Mouse (Mus musculus): ENCODE results near the gene Elk1.

Elk1 gene

DNA sequence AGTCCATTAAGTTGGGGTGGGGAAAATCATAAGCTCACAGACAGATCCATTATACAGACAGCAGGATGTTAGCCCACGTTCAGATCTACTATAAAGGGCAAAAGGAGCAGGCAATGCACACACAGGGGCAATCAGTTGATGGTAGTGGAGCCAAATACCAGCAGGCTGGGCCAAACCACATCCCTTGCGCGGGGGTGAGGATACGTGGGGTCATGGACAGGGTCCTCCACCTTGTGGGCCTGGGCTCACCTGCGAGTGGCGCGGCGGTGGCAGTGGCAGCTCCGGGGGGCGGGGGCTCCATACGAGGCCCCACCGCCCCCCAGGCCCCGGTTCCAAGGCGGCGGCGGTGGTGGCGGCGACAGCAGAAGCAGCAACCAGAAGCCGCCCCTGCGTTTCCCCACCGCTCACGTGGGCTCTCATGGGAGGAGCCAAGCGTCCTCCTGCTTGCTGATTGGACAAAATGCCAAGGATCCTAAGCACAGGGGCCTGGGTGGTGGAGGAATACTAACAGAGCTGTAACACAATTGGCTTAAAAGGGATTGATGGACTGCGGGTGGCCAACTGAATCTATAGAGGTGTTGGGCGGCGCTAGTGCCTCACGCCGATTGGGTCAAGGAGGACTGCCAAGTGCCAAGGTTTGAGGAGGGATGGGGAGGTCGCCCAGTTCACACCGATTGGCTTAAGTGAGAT, at the start of gene Elk1:
Gene Elk1 (minus strand): TSS at position 418 of the 690 bp plus-strand sequence.
- peak; percentile 96 for DNase-seq

DNA sequence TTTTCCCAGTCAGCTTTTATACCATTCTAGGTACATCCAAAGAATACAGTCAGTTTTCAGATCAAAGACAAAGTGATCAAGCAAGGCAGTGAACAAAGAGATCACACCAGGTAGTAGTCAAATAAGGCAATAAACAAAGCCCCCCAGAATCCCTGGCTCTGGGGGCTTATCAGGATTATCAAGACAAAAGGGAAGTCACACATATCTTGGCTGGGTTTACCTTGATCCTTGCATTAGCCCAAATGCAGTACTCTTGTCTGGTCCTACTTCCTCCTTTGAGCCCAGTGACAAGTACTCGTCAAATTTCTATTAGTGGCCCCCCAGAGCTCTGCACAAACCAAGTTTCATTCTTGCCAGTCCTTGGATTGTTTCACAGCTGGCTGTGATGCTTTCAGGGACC, 30.5 kb upstream of the Elk1 start:
- no peak for DNase-seq

DNA sequence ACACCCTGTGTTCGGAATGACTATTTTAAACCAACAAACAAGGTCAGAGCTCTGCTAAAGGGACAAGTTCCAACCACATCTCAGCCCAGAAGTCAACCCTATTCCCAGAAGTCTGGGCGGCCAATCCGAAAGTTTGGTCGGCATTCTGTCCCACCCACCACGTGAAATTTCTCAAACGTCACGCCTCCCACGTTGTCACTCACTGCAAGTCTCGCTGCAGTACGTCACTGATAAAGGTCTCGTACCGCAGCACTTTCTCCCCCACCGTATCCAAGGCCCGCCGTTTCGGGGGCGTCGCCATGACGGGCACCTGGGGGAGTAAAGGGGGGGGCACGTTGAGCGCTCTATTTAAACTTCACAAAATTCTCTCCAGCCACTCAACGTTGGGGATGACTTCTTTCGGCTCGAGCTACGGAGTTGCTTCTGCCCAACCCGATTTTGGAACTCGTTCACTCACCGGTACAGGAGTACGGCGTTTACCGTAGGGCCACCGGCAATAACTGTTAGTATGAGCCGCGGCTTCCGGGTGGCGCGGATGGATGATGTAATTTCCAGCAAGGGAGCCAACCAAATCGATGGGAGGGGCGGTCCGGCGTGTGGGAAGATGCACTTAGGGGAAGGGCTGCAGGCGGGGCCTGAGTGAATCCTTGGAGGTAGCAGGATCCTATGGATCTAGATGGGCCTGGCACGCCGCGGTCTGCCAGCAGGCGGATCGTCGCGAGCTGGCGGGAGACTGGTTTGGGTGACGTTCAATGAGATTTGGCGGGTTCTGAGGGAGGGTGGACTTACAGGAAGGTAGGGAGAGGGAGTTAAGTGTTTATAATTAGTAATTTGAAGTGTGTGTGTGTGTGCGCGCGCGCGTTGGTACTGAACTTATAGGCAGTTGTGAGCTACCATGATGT, 11.3 kb upstream of the Elk1 start, which contains the start of gene Uxt:
Gene Uxt (minus strand): TSS at position 541 of the 902 bp plus-strand sequence.
- peak; percentile 96 for DNase-seq

DNA sequence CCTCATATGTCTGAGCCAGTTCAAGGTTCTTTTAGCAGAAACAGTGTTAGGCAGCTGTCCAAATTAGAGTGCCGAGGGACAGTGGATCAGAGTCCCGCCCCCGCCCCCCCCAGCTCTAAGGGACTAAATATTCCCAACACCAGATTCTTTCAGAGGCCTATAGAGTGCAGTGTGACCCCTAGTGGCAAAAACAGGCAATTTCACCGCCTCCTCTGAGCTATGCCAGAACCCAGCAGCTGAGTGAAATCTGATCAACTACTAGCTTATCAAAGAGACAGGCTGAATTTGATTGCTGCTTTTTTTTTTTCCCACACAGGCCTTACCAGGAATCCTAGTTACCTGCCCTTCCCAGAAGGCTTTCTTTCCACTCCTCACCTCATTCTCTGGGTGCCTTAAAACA, 4.4 kb downstream of the Elk1 start:
- peak; percentile 71 for DNase-seq

DNA sequence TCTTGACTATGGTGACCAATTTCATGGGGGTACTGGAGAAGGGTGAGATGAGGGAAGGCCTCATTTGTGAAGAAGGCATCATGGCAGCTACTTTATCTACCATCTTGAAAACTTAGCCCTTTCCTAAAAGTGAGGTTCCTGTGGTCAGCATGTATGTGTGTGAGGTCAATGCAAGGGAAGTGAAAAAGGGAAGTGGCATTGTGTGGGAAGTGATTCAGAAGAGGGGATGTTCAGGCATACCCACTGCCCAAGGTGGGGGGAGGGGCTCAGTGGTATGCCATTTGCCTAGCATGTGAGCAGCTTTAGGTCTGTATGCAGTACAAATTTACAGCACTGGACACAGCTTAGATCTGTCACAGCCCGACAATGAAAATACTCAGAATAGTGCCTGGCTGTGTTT, 18.4 kb downstream of the Elk1 start:
- no peak for DNase-seq

DNA sequence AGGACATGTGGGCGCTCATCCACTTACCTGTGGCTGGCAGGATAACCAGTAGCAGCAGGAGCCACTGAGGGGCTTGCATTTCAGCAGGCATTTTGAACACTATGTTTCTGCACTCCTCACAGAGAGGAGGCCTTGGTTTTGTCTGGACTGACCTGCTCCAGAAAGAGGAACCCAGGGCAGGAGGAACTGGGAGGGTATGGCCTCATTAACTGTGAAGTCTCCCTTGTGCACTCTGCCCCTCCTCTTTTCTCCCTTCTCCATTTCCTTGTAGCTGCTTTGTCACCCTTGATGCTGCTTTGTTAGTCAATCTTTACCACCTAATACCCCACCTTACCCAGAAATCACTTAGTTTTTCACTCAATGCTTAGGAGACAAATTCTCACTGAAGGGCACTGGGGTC, 19.0 kb downstream of the Elk1 start, which contains the start of gene Cfp:
Gene Cfp (minus strand): TSS at position 192 of the 400 bp plus-strand sequence.
- DNase-seq, result no peak

DNA sequence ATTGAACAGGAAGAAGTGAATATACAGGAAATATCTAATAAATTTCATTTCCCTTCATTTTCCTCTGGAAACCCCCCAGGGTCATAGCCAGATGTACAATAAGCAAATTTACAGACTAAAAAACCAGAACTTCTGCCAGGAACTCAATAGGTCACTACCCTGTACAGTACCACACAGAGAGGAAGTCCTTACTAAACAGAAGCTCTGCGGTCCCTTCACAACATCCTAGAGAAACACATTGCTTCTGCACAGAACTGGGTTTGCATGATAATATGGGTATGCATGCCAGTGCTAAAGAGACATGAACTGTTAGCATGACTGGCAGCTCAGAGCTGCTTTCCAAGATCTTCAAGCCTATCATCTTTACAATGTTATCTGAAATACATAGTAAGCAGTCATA, 20.5 kb downstream of the Elk1 start:
- no peak for DNase-seq

DNA sequence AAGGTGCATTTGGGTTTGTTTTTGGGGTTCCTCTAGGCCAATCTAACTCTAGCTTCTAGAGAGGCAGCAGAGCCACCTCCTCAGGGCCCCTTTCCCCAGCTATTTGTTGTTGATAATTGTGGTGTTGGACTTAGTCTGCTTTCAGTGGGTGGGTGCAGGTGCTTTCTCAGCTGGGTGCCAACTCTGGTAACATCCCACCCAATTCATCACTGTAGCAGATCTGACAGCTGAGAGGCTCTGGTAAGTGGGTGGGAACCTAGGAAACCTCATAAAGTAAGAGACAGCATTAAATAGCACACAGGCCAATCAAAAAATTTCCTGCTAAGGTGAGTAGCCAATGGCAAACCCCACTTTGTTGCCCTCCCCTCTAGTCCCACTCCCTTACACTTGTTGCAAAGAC, 25.4 kb downstream of the Elk1 start:
- no peak for DNase-seq

DNA sequence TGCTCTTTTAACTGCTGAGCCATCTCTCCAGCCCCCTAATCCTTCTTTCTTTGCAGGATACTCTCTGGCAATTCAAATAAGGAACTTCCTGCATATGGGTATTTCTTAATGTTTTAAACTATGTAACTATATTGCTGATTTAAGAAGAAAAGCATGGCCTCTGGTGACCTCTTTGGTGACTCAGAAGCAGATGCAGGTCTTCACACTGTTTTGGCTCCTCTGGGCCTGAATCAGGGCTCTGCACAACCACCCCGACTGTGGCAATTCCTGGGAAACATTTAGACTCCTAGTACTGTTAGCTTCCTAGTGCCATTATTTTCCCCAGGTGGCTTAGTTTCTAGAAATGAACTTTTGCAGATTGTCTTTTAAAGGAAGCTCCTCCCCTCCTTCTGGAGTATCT, 26.9 kb downstream of the Elk1 start:
- DNase-seq, result no peak

DNA sequence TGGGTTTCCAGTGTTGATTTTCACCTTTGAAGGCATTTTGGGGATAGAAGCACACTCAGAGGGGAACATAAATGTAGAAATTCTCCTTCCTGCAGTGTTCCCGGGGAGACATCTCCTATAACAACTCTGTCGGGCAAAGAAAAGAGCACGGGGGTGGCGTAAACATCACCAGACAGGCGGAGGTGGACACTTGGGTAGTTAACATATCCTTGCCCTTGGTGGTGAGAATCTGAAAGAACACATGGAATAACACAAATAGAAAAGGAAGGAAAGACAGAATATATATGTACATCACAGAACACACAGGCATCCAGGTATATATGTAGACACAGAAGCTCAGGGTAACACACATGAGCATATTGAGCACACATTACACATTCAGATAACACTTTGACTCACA, 29.0 kb downstream of the Elk1 start:
- no peak for DNase-seq

DNA sequence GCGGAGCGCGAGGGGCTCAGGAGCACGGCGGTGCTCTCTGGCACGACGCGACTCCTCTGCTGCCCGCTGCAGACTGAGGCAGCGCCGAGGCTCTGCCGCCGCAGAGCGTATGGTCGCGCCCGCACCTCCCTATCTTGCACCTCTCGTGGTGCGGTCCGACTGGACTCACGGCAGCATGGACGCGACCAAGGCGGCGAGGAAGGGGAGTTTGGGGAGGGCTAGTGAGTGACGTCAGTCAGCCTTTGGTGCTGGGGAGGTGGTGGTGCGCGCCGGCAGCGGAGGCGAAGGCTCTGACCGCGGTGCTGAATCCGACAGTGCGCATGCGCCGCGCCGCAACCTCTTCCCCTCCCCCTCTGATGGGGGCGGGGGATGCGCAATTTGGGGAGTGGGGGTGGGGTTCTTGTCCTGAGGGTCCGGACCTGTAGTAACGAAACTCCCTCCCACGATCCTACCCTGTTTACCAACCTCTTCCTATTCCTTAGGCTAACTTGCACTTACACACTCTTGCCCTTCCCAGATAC, 29.5 kb downstream of the Elk1 start, which contains the start of gene Syn1:
Gene Syn1 (minus strand): TSS at position 161 of the 521 bp plus-strand sequence.
- peak; percentile 94 for DNase-seq

DNA sequence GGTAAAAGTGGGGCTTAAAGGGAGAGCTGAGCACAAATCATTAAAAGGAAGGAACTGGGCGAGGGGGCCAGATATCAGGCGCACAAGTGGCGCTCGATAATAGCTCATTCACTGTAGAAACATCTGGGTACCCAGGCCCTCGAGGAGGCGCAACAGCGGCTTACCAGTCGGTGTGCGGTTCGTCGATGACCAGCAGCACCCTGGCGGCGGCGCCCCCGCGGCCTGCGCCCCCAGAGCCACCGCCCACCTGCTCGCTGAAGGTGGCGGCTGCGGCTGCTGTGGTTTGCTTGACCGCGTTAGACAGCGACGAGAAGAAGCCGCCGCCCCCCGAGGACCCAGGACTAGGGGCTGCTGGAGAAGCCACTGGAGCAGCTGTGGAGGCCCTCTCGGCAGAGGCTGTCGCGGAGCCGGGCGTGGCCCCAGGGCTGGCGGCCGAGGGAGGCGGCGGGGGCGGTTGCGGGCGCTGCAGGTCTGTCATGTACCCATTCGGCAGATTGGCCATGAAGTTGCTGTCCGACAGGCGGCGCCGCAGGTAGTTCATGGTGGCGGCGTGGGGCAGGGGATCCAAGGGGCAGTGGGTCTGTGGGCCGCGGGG, 30.1 kb downstream of the Elk1 start:
- no peak for DNase-seq

DNA sequence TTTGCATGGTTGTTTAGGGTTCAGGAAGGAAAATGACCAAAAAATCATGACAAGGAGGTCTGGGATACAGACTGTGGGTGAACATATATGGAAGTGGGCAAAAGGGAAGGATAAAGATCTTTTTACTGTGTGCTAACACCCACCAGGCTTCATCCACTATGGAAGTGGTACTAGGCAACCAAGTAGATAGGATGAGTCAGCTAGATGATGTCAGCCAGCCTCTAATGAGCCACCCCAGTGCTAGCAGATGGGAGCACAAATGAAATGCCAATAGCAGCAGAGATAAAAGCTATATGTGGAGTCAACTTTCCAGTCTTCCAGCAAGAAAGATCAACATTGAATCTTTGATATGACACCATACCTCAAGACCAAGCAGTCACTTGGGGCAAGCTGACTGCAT, 35.3 kb downstream of the Elk1 start:
- DNase-seq, result no peak

DNA sequence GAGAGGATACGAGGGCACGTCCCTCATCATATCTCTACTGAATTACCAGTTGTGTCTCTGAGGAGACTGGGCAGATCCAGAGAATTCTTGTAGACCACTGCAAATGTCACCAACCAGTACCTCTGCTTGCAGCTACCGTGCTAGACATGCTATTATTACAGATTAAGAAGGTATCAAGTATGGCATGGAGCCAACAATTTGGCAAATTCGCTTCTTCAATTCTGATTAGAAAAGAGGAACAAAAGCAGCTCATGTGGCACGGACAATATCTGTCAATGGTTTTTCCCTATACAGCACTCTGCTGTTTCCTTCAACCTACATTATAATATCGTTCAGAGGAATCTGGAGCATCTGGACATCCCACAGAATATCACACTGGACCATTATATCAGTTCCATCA, 36.7 kb downstream of the Elk1 start:
- no peak for DNase-seq

DNA sequence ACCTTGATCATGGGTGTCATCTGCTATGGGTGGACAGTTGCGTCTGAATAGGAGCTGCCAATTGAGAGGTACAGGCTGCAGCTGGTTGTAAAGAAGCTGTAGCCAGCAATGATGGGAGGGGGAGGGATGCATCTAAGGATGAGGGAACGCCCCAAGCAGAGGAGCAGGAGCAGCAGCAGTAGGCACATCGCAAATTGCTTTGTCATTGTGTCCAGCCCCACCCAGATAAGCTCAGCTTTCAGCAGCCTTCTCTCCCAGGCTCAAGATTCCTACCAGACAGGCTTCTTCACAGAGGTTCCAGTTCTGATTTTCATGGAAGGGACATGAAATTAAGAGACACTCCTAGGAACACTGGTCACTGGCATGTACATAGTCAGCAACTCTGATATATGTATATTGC, 40.3 kb downstream of the Elk1 start:
- DNase-seq, result no peak
